Mouse (Mus musculus) stomach, postnatal 0 days (tissue): ENCODE results near the gene Slitrk6. TPM values are rescaled to one million over a fixed set of nuclear protein-coding genes. Genes with fewer than 3 reads are reported as not detected.

ENCODE experiments used
- ATAC-seq: fragments of 200-750 bp; cut with Nextera tagmentation; 2 replicates; pipeline ENCODE4 v1.8.0; 2017; ENCODE audit not compliant: low FRiP score, low TSS enrichment
- DNase-seq: peaks from one replicate; pipeline ENCODE4 v3.0.0-alpha.2; 2016; ENCODE audit warnings: low spot score
- H3K27ac ChIP-seq: fragments of 300-500 bp; sonication (generic); replicated peaks from 2 replicates; pipeline ENCODE4 v1.5.1; 2014; ENCODE audit warnings: mild to moderate bottlenecking, control low read depth
- H3K27me3 ChIP-seq: fragments of 300-500 bp; sonication (generic); 2 replicates; pipeline ENCODE4 v1.6.1; 2014; ENCODE audit warnings: low read length; ENCODE audit not compliant: control insufficient read depth, insufficient read depth
- H3K36me3 ChIP-seq: fragments of 300-500 bp; sonication (generic); 2 replicates; pipeline ENCODE4 v1.6.1; 2014; ENCODE audit warnings: low read length, mixed read lengths; ENCODE audit not compliant: control insufficient read depth, insufficient read depth
- H3K4me1 ChIP-seq: fragments of 300-500 bp; sonication (generic); replicated peaks from 2 replicates; pipeline ENCODE4 v1.6.1; 2014; ENCODE audit warnings: antibody characterized with exemption; ENCODE audit not compliant: control insufficient read depth, insufficient read depth
- H3K4me2 ChIP-seq: fragments of 300-500 bp; sonication (generic); replicated peaks from 2 replicates; pipeline ENCODE4 v1.6.1; 2014; ENCODE audit warnings: low read depth, mild to moderate bottlenecking, control low read depth, moderate library complexity
- H3K4me3 ChIP-seq: fragments of 300-500 bp; sonication (generic); 2 replicates; pipeline ENCODE4 v1.5.1; 2014; ENCODE audit warnings: low read depth, low read length, control low read depth
- H3K9ac ChIP-seq: fragments of 300-500 bp; sonication (generic); 2 replicates; pipeline ENCODE4 v1.6.1; 2014; ENCODE audit warnings: mild to moderate bottlenecking, low read length, control low read depth, mixed read lengths
- H3K9me3 ChIP-seq: fragments of 300-500 bp; sonication (generic); 2 replicates; pipeline ENCODE4 v1.6.1; 2016; ENCODE audit warnings: low read length; ENCODE audit not compliant: control insufficient read depth
- CTCF ChIP-seq: IDR thresholded peaks from 2 replicates; pipeline ENCODE4 v1.5.1; 2016; ENCODE audit warnings: antibody characterized with exemption, low read depth, mild to moderate bottlenecking, moderate library complexity
- EP300 ChIP-seq: optimal IDR thresholded peaks from 2 replicates; pipeline ENCODE3; 2016; ENCODE audit warnings: antibody characterized with exemption
- WGBS: fragments of 180-500 bp; shearing (Covaris S2); extraction: QIAGEN DNeasy Blood & Tissue Kit; methylation state at CpG from one replicate; pipeline ENCODE4 v1.1.7; 2014; 5-methylcytosine and 5-hydroxymethylcytosine counted together
- polyA plus RNA-seq: library from polyadenylated mRNA; unstranded; fragments of >200 nt; fragmentation: Nextera tagmentation; extraction: Ambion mirVana; gene quantifications from 2 replicates; pipeline ENCODE4 v1.2.1, GENCODE M21; 2015

Slitrk6 gene
- polyA plus RNA-seq, 1 experiment from 2014 or later, result 6.5 TPM

- no peaks in the 10 kb centered on the region for H3K27me3 ChIP-seq
- no peaks in the 10 kb centered on the region for H3K9me3 ChIP-seq
- H3K4me3 ChIP-seq, result no peak overlapping the region
- DNase-seq (no peak), ATAC-seq (no peak)
- no peaks in the 10 kb centered on the region for H3K36me3 ChIP-seq
- WGBS, result 86% methylated on average over 7 of the region's 7 CpGs
- no peak overlapping the region for H3K4me2 ChIP-seq
- no peak for TF ChIP-seq CTCF
- no peak for TF ChIP-seq EP300
- H3K9ac ChIP-seq, result no peak overlapping the region
- no peaks in the 10 kb centered on the region for H3K4me1 ChIP-seq
- no peak overlapping the region for H3K27ac ChIP-seq
Measured at GRCm38 (mm10) chr14:110739861-110740260, 15.1 kb downstream of the Slitrk6 start.

- H3K36me3 ChIP-seq, result no peaks in the 10 kb centered on the region
- ATAC-seq (no peak), DNase-seq (no peak)
- H3K27me3 ChIP-seq, result no peaks in the 10 kb centered on the region
- H3K4me2 ChIP-seq, result no peak overlapping the region
- no peaks in the 10 kb centered on the region for H3K4me1 ChIP-seq
- 85% methylated on average over 1 of the region's 1 CpGs for WGBS
- H3K4me3 ChIP-seq, result no peak overlapping the region
- no peaks in the 10 kb centered on the region for H3K9me3 ChIP-seq
- no peak for TF ChIP-seq CTCF
- no peak for TF ChIP-seq EP300
- no peak overlapping the region for H3K9ac ChIP-seq
- no peak overlapping the region for H3K27ac ChIP-seq
Measured at GRCm38 (mm10) chr14:110739368-110739767, 15.6 kb downstream of the Slitrk6 start.

- H3K36me3 ChIP-seq, result no peaks in the 10 kb centered on the region
- DNase-seq (no peak), ATAC-seq (no peak)
- no peaks in the 10 kb centered on the region for H3K27me3 ChIP-seq
- no peak for TF ChIP-seq EP300
- TF ChIP-seq CTCF, result no peak
- H3K9ac ChIP-seq, result no peak overlapping the region
- H3K27ac ChIP-seq, result no peak overlapping the region
- H3K4me1 ChIP-seq, result no peaks in the 10 kb centered on the region
- H3K9me3 ChIP-seq, result no peaks in the 10 kb centered on the region
- H3K4me2 ChIP-seq, result no peak overlapping the region
- WGBS, result 36% methylated on average over 4 of the region's 4 CpGs
- H3K4me3 ChIP-seq, result no peak overlapping the region
Measured at GRCm38 (mm10) chr14:110728344-110728910, 26.5 kb downstream of the Slitrk6 start.

- H3K4me3 ChIP-seq, result no peak overlapping the region
- H3K4me2 ChIP-seq, result no peak overlapping the region
- TF ChIP-seq EP300 (no peak), CTCF (no peak)
- no peak for ATAC-seq
- H3K27ac ChIP-seq, result no peak overlapping the region
- no peak for DNase-seq
- 23% methylated on average over 2 of the region's 2 CpGs for WGBS
- H3K4me1 ChIP-seq, result no peaks in the 10 kb centered on the region
- no peaks in the 10 kb centered on the region for H3K9me3 ChIP-seq
- H3K36me3 ChIP-seq, result no peaks in the 10 kb centered on the region
- no peaks in the 10 kb centered on the region for H3K27me3 ChIP-seq
- H3K9ac ChIP-seq, result no peak overlapping the region
Measured at GRCm38 (mm10) chr14:110724026-110724576, 30.8 kb downstream of the Slitrk6 start.
